Mouse (Mus musculus) cerebral cortex, adult 2 months (tissue): Measurements from ENCODE around the gene Prrt1.

Experiments
- WGBS: fragments of 180-500 bp; shearing (Covaris S2); methylation state at CpG from one replicate; pipeline ENCODE4 v1.1.7; 2018; 5-methylcytosine and 5-hydroxymethylcytosine counted together

Prrt1 gene

GRCm38 (mm10) chr17:34649106-34649864 is 20.0 kb downstream of the Prrt1 start:
- WGBS, result 83% methylated on average over 18 of the region's 18 CpGs

- WGBS, result 81% methylated on average over 14 of the region's 14 CpGs
Observed at GRCm38 (mm10) chr17:34650781-34651180, 21.4 kb downstream of the Prrt1 start.

GRCm38 (mm10) chr17:34651507-34652221 is 22.3 kb downstream of the Prrt1 start:
- 44% methylated on average over 19 of the region's 19 CpGs for WGBS

GRCm38 (mm10) chr17:34652546-34652945 is 23.2 kb downstream of the Prrt1 start:
- WGBS, result 74% methylated on average over 10 of the region's 10 CpGs

- WGBS, result 90% methylated on average over 8 of the region's 8 CpGs
Observed at GRCm38 (mm10) chr17:34652985-34653384, 23.7 kb downstream of the Prrt1 start.

- 64% methylated on average over 9 of the region's 9 CpGs for WGBS
Observed at GRCm38 (mm10) chr17:34653746-34654285, 24.5 kb downstream of the Prrt1 start.

- WGBS, result 94% methylated on average over 13 of the region's 13 CpGs
Observed at GRCm38 (mm10) chr17:34654392-34654791, 25.1 kb downstream of the Prrt1 start.

GRCm38 (mm10) chr17:34655160-34655559 is 25.8 kb downstream of the Prrt1 start:
- 76% methylated on average over 7 of the region's 7 CpGs for WGBS

- 27% methylated on average over 4 of the region's 4 CpGs for WGBS
Observed at GRCm38 (mm10) chr17:34655581-34655991, 26.3 kb downstream of the Prrt1 start.

GRCm38 (mm10) chr17:34656666-34657065 is 27.3 kb downstream of the Prrt1 start:
- WGBS, result 65% methylated on average over 8 of the region's 8 CpGs

- 39% methylated on average over 2 of the region's 2 CpGs for WGBS
Observed at GRCm38 (mm10) chr17:34657271-34657670, 27.9 kb downstream of the Prrt1 start.

- 73% methylated on average over 2 of the region's 2 CpGs for WGBS
Observed at GRCm38 (mm10) chr17:34658145-34658544, 28.8 kb downstream of the Prrt1 start.

GRCm38 (mm10) chr17:34658591-34658990 is 29.3 kb downstream of the Prrt1 start:
- 83% methylated on average over 3 of the region's 3 CpGs for WGBS

- WGBS, result 63% methylated on average over 12 of the region's 12 CpGs
Observed at GRCm38 (mm10) chr17:34659181-34659896, 30.0 kb downstream of the Prrt1 start.

GRCm38 (mm10) chr17:34659897-34660214 is 30.5 kb downstream of the Prrt1 start:
- WGBS, result 43% methylated on average over 3 of the region's 3 CpGs

GRCm38 (mm10) chr17:34660259-34660820 is 31.0 kb downstream of the Prrt1 start:
- WGBS, result 38% methylated on average over 11 of the region's 11 CpGs

GRCm38 (mm10) chr17:34661121-34661591 is 31.8 kb downstream of the Prrt1 start:
- WGBS, result 11% methylated on average over 19 of the region's 19 CpGs

- WGBS, result 86% methylated on average over 1 of the region's 1 CpGs
Observed at GRCm38 (mm10) chr17:34662468-34662867, 33.1 kb downstream of the Prrt1 start.

- 88% methylated on average over 8 of the region's 8 CpGs for WGBS
Observed at GRCm38 (mm10) chr17:34662978-34663377, 33.6 kb downstream of the Prrt1 start.

- 59% methylated on average over 1 of the region's 1 CpGs for WGBS
Observed at GRCm38 (mm10) chr17:34663558-34663957, 34.2 kb downstream of the Prrt1 start.

- 76% methylated on average over 7 of the region's 7 CpGs for WGBS
Observed at GRCm38 (mm10) chr17:34664472-34664871, 35.1 kb downstream of the Prrt1 start.

- WGBS, result 73% methylated on average over 7 of the region's 7 CpGs
Observed at GRCm38 (mm10) chr17:34670235-34670634, 40.9 kb downstream of the Prrt1 start, which contains the start of gene Tnxb. Gene Tnxb, plus strand, starts transcription at chr17:34670535.
